Mouse (Mus musculus): ENCODE measurements at regions not wholly inside any gene's neighbourhood (a gene's known extent, or its start where the extent isn't known, plus 50 kb on each side); places are given as distances from the start of the nearest gene placed in this dataset.

GRCm38 (mm10) chr11:114446617-114447460, 221.5 kb upstream of the Rpl38 start:
- H3K9ac ChIP-seq (ENCODE audit: low read depth, low read length): peak overlapping the region; percentile 44
- H3K4me1 ChIP-seq (ENCODE audit: control insufficient read depth, insufficient read depth, low read length): peaks cover 34% of the 10 kb centered on the region
- no peaks in the 10 kb centered on the region for H3K9me3 ChIP-seq (ENCODE audit: control insufficient read depth, low read length)
- 4% methylated on average over 22 of the region's 23 CpGs for WGBS
- no peaks in the 10 kb centered on the region for H3K27me3 ChIP-seq (replicated peaks; ENCODE audit: control insufficient read depth, insufficient read depth, low read length)
- DNase-seq (ENCODE audit: low spot score) (peak; percentile 80), ATAC-seq (ENCODE audit: low read depth) (peak; percentile 83)
- H3K36me3 ChIP-seq (ENCODE audit: control insufficient read depth, insufficient read depth, low read length): no peaks in the 10 kb centered on the region
- peak overlapping the region; percentile 58; the same call in 1 of the 2 replicates for H3K27ac ChIP-seq (replicated peaks; ENCODE audit: low read depth, low read length)
- H3K4me2 ChIP-seq (ENCODE audit: low read depth, low read length): peak overlapping the region; percentile 57
- H3K4me3 ChIP-seq (ENCODE audit: low read depth, low read length): peak overlapping the region; percentile 35

DNA sequence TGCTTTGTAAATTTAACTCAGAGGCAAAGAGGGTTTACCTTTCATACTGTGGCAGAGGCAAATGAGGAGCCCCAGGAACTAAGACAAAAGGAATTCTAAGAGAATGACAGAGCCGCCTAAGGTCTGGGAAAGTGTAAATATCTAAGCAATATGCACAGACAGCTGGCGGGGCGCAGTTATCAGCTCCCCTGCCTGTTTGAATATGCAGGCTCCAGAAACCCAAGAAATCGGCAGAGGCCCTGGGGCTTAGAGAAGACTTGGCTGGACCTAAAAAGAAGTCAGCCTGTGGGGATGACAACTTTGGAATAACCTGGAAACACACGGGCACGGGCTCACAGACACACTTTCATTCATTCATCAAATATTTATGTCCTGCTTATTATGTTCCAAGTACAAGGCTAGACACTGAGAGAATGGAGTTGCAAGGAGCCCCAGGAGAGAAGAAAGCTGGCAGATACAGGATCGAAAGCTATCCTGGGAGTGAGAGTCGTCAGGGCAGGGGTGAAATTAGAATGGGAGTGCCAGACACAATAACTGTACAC, 222.2 kb upstream of the Rpl38 start:
- no peak overlapping the region; the same call in 1 of the 2 replicates for H3K9ac ChIP-seq (ENCODE audit: low read depth, low read length)
- peak; percentile 51 for DNase-seq (ENCODE audit: low spot score)
- peak overlapping the region; percentile 58 for H3K27ac ChIP-seq (replicated peaks; ENCODE audit: low read depth, low read length)
- no peaks in the 10 kb centered on the region for H3K9me3 ChIP-seq (ENCODE audit: control insufficient read depth, low read length)
- no peaks in the 10 kb centered on the region for H3K27me3 ChIP-seq (replicated peaks; ENCODE audit: control insufficient read depth, insufficient read depth, low read length)
- peak overlapping the region; percentile 57 for H3K4me2 ChIP-seq (ENCODE audit: low read depth, low read length)
- WGBS: 7% methylated on average over 8 of the region's 8 CpGs
- peak overlapping the region; percentile 35 for H3K4me3 ChIP-seq (ENCODE audit: low read depth, low read length)
- no peak for ATAC-seq (ENCODE audit: low read depth)
- H3K36me3 ChIP-seq (ENCODE audit: control insufficient read depth, insufficient read depth, low read length): no peaks in the 10 kb centered on the region
- H3K4me1 ChIP-seq (ENCODE audit: control insufficient read depth, insufficient read depth, low read length): peaks cover 34% of the 10 kb centered on the region

- no peaks in the 10 kb centered on the region for H3K36me3 ChIP-seq (ENCODE audit: control insufficient read depth, insufficient read depth, low read length)
- no peak for ATAC-seq (ENCODE audit: low read depth)
- DNase-seq (ENCODE audit: low spot score): no peak
- no peak overlapping the region for H3K4me3 ChIP-seq (ENCODE audit: low read depth, low read length)
- H3K4me2 ChIP-seq (ENCODE audit: low read depth, low read length): no peak overlapping the region
- no peaks in the 10 kb centered on the region for H3K9me3 ChIP-seq (ENCODE audit: control insufficient read depth, low read length)
- 44% methylated on average over 8 of the region's 8 CpGs for WGBS
- peaks cover 31% of the 10 kb centered on the region for H3K4me1 ChIP-seq (ENCODE audit: control insufficient read depth, insufficient read depth, low read length)
- no peak overlapping the region for H3K9ac ChIP-seq (ENCODE audit: low read depth, low read length)
- H3K27me3 ChIP-seq (replicated peaks; ENCODE audit: control insufficient read depth, insufficient read depth, low read length): no peaks in the 10 kb centered on the region
- no peak overlapping the region for H3K27ac ChIP-seq (replicated peaks; ENCODE audit: low read depth, low read length)
These were observed 224.1 kb upstream of the Rpl38 start for GRCm38 (mm10) chr11:114444211-114444610.

GRCm38 (mm10) chr11:114443444-114443843, 224.9 kb upstream of the Rpl38 start:
- Histone ChIP-seq H3K9me3 (ENCODE audit: control insufficient read depth, low read length) (no peaks in the 10 kb centered on the region), H3K27ac (replicated peaks; ENCODE audit: low read depth, low read length) (no peak overlapping the region), H3K4me1 (ENCODE audit: control insufficient read depth, insufficient read depth, low read length) (peaks cover 24% of the 10 kb centered on the region), H3K4me3 (ENCODE audit: low read depth, low read length) (no peak overlapping the region), H3K9ac (ENCODE audit: low read depth, low read length) (no peak overlapping the region), H3K27me3 (replicated peaks; ENCODE audit: control insufficient read depth, insufficient read depth, low read length) (no peaks in the 10 kb centered on the region), H3K4me2 (ENCODE audit: low read depth, low read length) (no peak overlapping the region), H3K36me3 (ENCODE audit: control insufficient read depth, insufficient read depth, low read length) (no peaks in the 10 kb centered on the region)
- no peak for DNase-seq (ENCODE audit: low spot score)
- ATAC-seq (ENCODE audit: low read depth): no peak
- WGBS: 59% methylated on average over 5 of the region's 5 CpGs

DNA sequence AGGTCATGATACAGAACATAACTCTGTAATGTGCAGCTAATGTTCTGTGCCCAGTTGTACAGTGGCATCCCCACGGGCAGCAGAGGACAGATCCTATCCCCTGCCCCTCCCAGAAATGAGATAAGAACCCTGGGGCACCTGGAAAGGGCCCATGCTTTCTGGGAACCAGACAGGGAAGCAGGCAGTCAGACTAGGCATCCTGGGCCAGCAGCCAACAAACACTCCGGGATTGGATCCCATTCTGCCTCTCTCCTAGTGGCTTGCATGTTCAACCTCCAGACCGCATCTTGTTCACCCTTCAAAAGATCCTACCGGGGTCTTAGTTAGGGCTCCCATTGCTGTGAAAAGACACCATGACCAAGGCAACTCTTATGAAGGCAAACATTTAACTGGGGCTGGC, 229.0 kb upstream of the Rpl38 start:
- WGBS: 85% methylated on average over 4 of the region's 4 CpGs

GRCm38 (mm10) chr11:114435788-114436187, 232.5 kb upstream of the Rpl38 start:
- 50% methylated on average over 1 of the region's 1 CpGs for WGBS
- H3K9me3 ChIP-seq (ENCODE audit: control insufficient read depth, low read length): no peaks in the 10 kb centered on the region
- H3K4me2 ChIP-seq (ENCODE audit: low read depth, low read length): no peak overlapping the region
- H3K4me1 ChIP-seq (ENCODE audit: control insufficient read depth, insufficient read depth, low read length): no peaks in the 10 kb centered on the region
- DNase-seq (ENCODE audit: low spot score): no peak
- no peak overlapping the region for H3K9ac ChIP-seq (ENCODE audit: low read depth, low read length)
- no peak overlapping the region for H3K4me3 ChIP-seq (ENCODE audit: low read depth, low read length)
- no peak overlapping the region for H3K27ac ChIP-seq (replicated peaks; ENCODE audit: low read depth, low read length)
- no peaks in the 10 kb centered on the region for H3K36me3 ChIP-seq (ENCODE audit: control insufficient read depth, insufficient read depth, low read length)
- no peaks in the 10 kb centered on the region for H3K27me3 ChIP-seq (replicated peaks; ENCODE audit: control insufficient read depth, insufficient read depth, low read length)
- ATAC-seq (ENCODE audit: low read depth): no peak

More for the DNA sequence above, 229.0 kb upstream of the Rpl38 start:
- H3K4me3 ChIP-seq (ENCODE audit: low read depth, low read length): no peak overlapping the region
- DNase-seq (ENCODE audit: low spot score) (no peak), ATAC-seq (ENCODE audit: low read depth) (no peak)
- H3K27ac ChIP-seq (replicated peaks; ENCODE audit: low read depth, low read length): no peak overlapping the region
- H3K36me3 ChIP-seq (ENCODE audit: control insufficient read depth, insufficient read depth, low read length): no peaks in the 10 kb centered on the region
- H3K27me3 ChIP-seq (replicated peaks; ENCODE audit: control insufficient read depth, insufficient read depth, low read length): no peaks in the 10 kb centered on the region
- H3K4me2 ChIP-seq (ENCODE audit: low read depth, low read length): no peak overlapping the region
- no peaks in the 10 kb centered on the region for H3K4me1 ChIP-seq (ENCODE audit: control insufficient read depth, insufficient read depth, low read length)
- H3K9me3 ChIP-seq (ENCODE audit: control insufficient read depth, low read length): no peaks in the 10 kb centered on the region
- no peak overlapping the region for H3K9ac ChIP-seq (ENCODE audit: low read depth, low read length)

GRCm38 (mm10) chr11:114433561-114433960, 234.8 kb upstream of the Rpl38 start:
- no peak overlapping the region for H3K4me2 ChIP-seq (ENCODE audit: low read depth, low read length)
- no peak overlapping the region for H3K27ac ChIP-seq (replicated peaks; ENCODE audit: low read depth, low read length)
- ATAC-seq (ENCODE audit: low read depth): no peak
- no peaks in the 10 kb centered on the region for H3K4me1 ChIP-seq (ENCODE audit: control insufficient read depth, insufficient read depth, low read length)
- H3K4me3 ChIP-seq (ENCODE audit: low read depth, low read length): no peak overlapping the region
- H3K9me3 ChIP-seq (ENCODE audit: control insufficient read depth, low read length): no peaks in the 10 kb centered on the region
- no peaks in the 10 kb centered on the region for H3K36me3 ChIP-seq (ENCODE audit: control insufficient read depth, insufficient read depth, low read length)
- DNase-seq (ENCODE audit: low spot score): no peak
- 18% methylated on average over 5 of the region's 5 CpGs for WGBS
- no peaks in the 10 kb centered on the region for H3K27me3 ChIP-seq (replicated peaks; ENCODE audit: control insufficient read depth, insufficient read depth, low read length)
- no peak overlapping the region for H3K9ac ChIP-seq (ENCODE audit: low read depth, low read length)

DNA sequence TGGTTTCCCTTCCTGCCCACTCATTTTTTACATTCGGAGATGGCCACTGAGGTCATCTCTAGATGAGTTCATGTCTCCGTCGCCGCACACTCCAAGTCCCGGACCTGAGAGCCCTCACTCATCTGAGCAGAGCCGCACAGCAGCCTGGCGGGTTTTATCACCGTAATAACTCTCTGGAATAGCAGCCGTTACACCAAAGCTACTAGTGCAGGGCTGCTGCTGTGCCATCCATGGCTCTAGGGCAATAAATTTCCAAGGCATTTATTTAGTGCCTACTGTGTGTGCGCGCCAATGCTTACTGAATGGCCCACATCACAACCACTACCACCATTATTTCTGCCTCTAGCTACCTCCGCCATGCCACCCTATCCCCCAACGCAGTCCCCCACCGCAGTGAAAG, 242.9 kb upstream of the Rpl38 start:
- Histone ChIP-seq H3K9ac (ENCODE audit: low read depth, low read length) (no peak overlapping the region), H3K36me3 (ENCODE audit: control insufficient read depth, insufficient read depth, low read length) (no peaks in the 10 kb centered on the region), H3K4me1 (ENCODE audit: control insufficient read depth, insufficient read depth, low read length) (no peaks in the 10 kb centered on the region), H3K27ac (replicated peaks; ENCODE audit: low read depth, low read length) (no peak overlapping the region), H3K4me2 (ENCODE audit: low read depth, low read length) (no peak overlapping the region), H3K27me3 (replicated peaks; ENCODE audit: control insufficient read depth, insufficient read depth, low read length) (no peaks in the 10 kb centered on the region), H3K4me3 (ENCODE audit: low read depth, low read length) (no peak overlapping the region), H3K9me3 (ENCODE audit: control insufficient read depth, low read length) (no peaks in the 10 kb centered on the region)
- DNase-seq (ENCODE audit: low spot score) (no peak), ATAC-seq (ENCODE audit: low read depth) (no peak)
- 95% methylated on average over 14 of the region's 14 CpGs for WGBS

GRCm38 (mm10) chr11:114423322-114423721, 245.0 kb upstream of the Rpl38 start:
- no peak for DNase-seq (ENCODE audit: low spot score)
- no peak overlapping the region for H3K27ac ChIP-seq (replicated peaks; ENCODE audit: low read depth, low read length)
- WGBS: 74% methylated on average over 19 of the region's 19 CpGs
- no peak overlapping the region for H3K4me2 ChIP-seq (ENCODE audit: low read depth, low read length)
- H3K9ac ChIP-seq (ENCODE audit: low read depth, low read length): no peak overlapping the region
- H3K4me1 ChIP-seq (ENCODE audit: control insufficient read depth, insufficient read depth, low read length): no peaks in the 10 kb centered on the region
- H3K4me3 ChIP-seq (ENCODE audit: low read depth, low read length): no peak overlapping the region
- no peaks in the 10 kb centered on the region for H3K27me3 ChIP-seq (replicated peaks; ENCODE audit: control insufficient read depth, insufficient read depth, low read length)
- no peaks in the 10 kb centered on the region for H3K9me3 ChIP-seq (ENCODE audit: control insufficient read depth, low read length)
- ATAC-seq (ENCODE audit: low read depth): no peak
- no peaks in the 10 kb centered on the region for H3K36me3 ChIP-seq (ENCODE audit: control insufficient read depth, insufficient read depth, low read length)

All from embryonic facial prominence, embryonic 14.5 days (tissue).